Mouse (Mus musculus): ENCODE results near the gene Gm11541. TPM values are rescaled to one million over a fixed set of nuclear protein-coding genes. Genes with fewer than 3 reads are reported as not detected.
A peak's percentile ranks its signal among the peaks of the same experiment; 100 is the strongest.
"Not testable (repeated sequence)": the region's sequence is repeated elsewhere in the genome, so short reads cannot be mapped to it uniquely, and the experiment has no call there.

Gene Gm11541
- polyA plus RNA-seq, 1 experiment from 2014 or later = 0.50 TPM

- 40% methylated on average over 8 of the region's 8 CpGs for WGBS
These were observed 51.3 kb downstream of the Gm11541 start for GRCm38 (mm10) chr11:94652973-94653372.

GRCm38 (mm10) chr11:94651241-94651640 is 53.1 kb downstream of the Gm11541 start:
- not testable (repeated sequence) for H3K4me2 ChIP-seq (ENCODE audit: low read depth, low read length)

More at GRCm38 (mm10) chr11:94652973-94653372, 51.3 kb downstream of the Gm11541 start:
- Histone ChIP-seq H3K27me3 (replicated peaks; ENCODE audit: control insufficient read depth, insufficient read depth, low read length) (no peaks in the 10 kb centered on the region), H3K4me2 (ENCODE audit: low read depth, low read length) (peak overlapping the region; percentile 61), H3K9ac (ENCODE audit: low read depth, low read length) (peak overlapping the region; percentile 81; the same call in 1 of the 2 replicates), H3K4me1 (ENCODE audit: control insufficient read depth, insufficient read depth, low read length) (no peaks in the 10 kb centered on the region), H3K9me3 (ENCODE audit: control insufficient read depth, low read length) (no peaks in the 10 kb centered on the region), H3K27ac (ENCODE audit: low read length) (no peak overlapping the region), H3K36me3 (ENCODE audit: control insufficient read depth, insufficient read depth, low read length) (no peaks in the 10 kb centered on the region; the same call in 1 of the 2 replicates), H3K4me3 (ENCODE audit: low read length) (peak overlapping the region; percentile 65)
- no peak for ATAC-seq

GRCm38 (mm10) chr11:94646457-94646856 is 57.8 kb downstream of the Gm11541 start:
- Histone ChIP-seq H3K4me2 (ENCODE audit: low read depth, low read length) (no peak overlapping the region), H3K9ac (ENCODE audit: low read depth, low read length) (no peak overlapping the region), H3K4me3 (ENCODE audit: low read length) (no peak overlapping the region), H3K9me3 (ENCODE audit: control insufficient read depth, low read length) (no peaks in the 10 kb centered on the region), H3K27ac (ENCODE audit: low read length) (no peak overlapping the region), H3K4me1 (ENCODE audit: control insufficient read depth, insufficient read depth, low read length) (no peaks in the 10 kb centered on the region), H3K36me3 (ENCODE audit: control insufficient read depth, insufficient read depth, low read length) (peaks cover 25% of the 10 kb centered on the region), H3K27me3 (replicated peaks; ENCODE audit: control insufficient read depth, insufficient read depth, low read length) (no peaks in the 10 kb centered on the region)
- WGBS = 96% methylated on average over 4 of the region's 4 CpGs
- no peak for ATAC-seq

More at GRCm38 (mm10) chr11:94651241-94651640, 53.1 kb downstream of the Gm11541 start:
- WGBS = 96% methylated on average over 5 of the region's 7 CpGs
- not testable (repeated sequence) for H3K4me3 ChIP-seq (ENCODE audit: low read length); H3K27me3 ChIP-seq (replicated peaks; ENCODE audit: control insufficient read depth, insufficient read depth, low read length); H3K9ac ChIP-seq (ENCODE audit: low read depth, low read length); H3K4me1 ChIP-seq (ENCODE audit: control insufficient read depth, insufficient read depth, low read length); ATAC-seq; H3K36me3 ChIP-seq (ENCODE audit: control insufficient read depth, insufficient read depth, low read length); H3K27ac ChIP-seq (ENCODE audit: low read length); H3K9me3 ChIP-seq (ENCODE audit: control insufficient read depth, low read length)

Other genes starting within 250 kb of the Gm11541 start
- gene Cacna1g, start 230.3 kb downstream of the Gm11541 start, polyA plus RNA-seq (2015; fragmentation: Nextera tagmentation; extraction: Ambion mirVana) = 4.9 and 5.4 TPM in 2 replicates
- 0.13 and 0.16 TPM in 2 replicates for gene Spata20, start 218.3 kb downstream of the Gm11541 start, polyA plus RNA-seq (2015; fragmentation: Nextera tagmentation; extraction: Ambion mirVana)
- 1.5 and 1.7 TPM in 2 replicates for gene Epn3, start 204.5 kb downstream of the Gm11541 start, polyA plus RNA-seq (2015; fragmentation: Nextera tagmentation; extraction: Ambion mirVana)
- 3.0 and 3.2 TPM in 2 replicates for gene Mycbpap, start 182.8 kb downstream of the Gm11541 start, polyA plus RNA-seq (2015; fragmentation: Nextera tagmentation; extraction: Ambion mirVana)
- gene Rsad1, start 155.2 kb downstream of the Gm11541 start, polyA plus RNA-seq (2015; fragmentation: Nextera tagmentation; extraction: Ambion mirVana) = 2.4 and 3.6 TPM in 2 replicates
- gene Chad, start 139.5 kb downstream of the Gm11541 start, polyA plus RNA-seq (2015; fragmentation: Nextera tagmentation; extraction: Ambion mirVana) = 1.2 and 1.6 TPM in 2 replicates
- gene Acsf2, start 102.6 kb downstream of the Gm11541 start, polyA plus RNA-seq (2015; fragmentation: Nextera tagmentation; extraction: Ambion mirVana) = 3.0 and 3.3 TPM in 2 replicates
- 254 and 256 TPM in 2 replicates for gene Lrrc59, start 74.7 kb downstream of the Gm11541 start, polyA plus RNA-seq (2015; fragmentation: Nextera tagmentation; extraction: Ambion mirVana)
- gene Mrpl27, start 50.7 kb downstream of the Gm11541 start, polyA plus RNA-seq (2015; fragmentation: Nextera tagmentation; extraction: Ambion mirVana) = 141 and 151 TPM in 2 replicates
- gene Eme1, start 50.5 kb downstream of the Gm11541 start, polyA plus RNA-seq (2015; fragmentation: Nextera tagmentation; extraction: Ambion mirVana) = 14.4 and 16.0 TPM in 2 replicates
- 11.3 and 11.6 TPM in 2 replicates for gene Xylt2, start 27.0 kb downstream of the Gm11541 start, polyA plus RNA-seq (2015; fragmentation: Nextera tagmentation; extraction: Ambion mirVana)
- gene Cdc34b, start 37.3 kb upstream of the Gm11541 start, polyA plus RNA-seq (2015; fragmentation: Nextera tagmentation; extraction: Ambion mirVana) = not detected in 2 replicates
- 0.11 TPM in 1 of 2 replicates, not detected in the other for gene Tmem92, start 78.2 kb upstream of the Gm11541 start, polyA plus RNA-seq (2015; fragmentation: Nextera tagmentation; extraction: Ambion mirVana)
- 890 and 1,013 TPM in 2 replicates for gene Col1a1, start 231.7 kb upstream of the Gm11541 start, polyA plus RNA-seq (2015; fragmentation: Nextera tagmentation; extraction: Ambion mirVana)

All from intestine, embryonic 16.5 days (tissue).